Mouse (Mus musculus) heart, adult 2 months (tissue): ENCODE data around the gene Wdr70.

Experiments
- CTCF ChIP-seq: fragments of 200-600 bp; IDR thresholded peaks from 2 replicates; pipeline ENCODE4 v1.8.1; 2022; ENCODE audit warnings: antibody characterized with exemption, mild to moderate bottlenecking, moderate library complexity
- EP300 ChIP-seq: fragments of 200-500 bp; IDR thresholded peaks from 2 replicates; pipeline ENCODE4 v1.6.1; 2011; ENCODE audit warnings: low read depth, low read length, control low read depth; ENCODE audit not compliant: insufficient read depth
- POLR2A ChIP-seq: fragments of 200-500 bp; IDR thresholded peaks from 2 replicates; pipeline ENCODE4 v1.6.1; 2011; ENCODE audit warnings: mild to moderate bottlenecking, low read depth, low read length, control low read depth; ENCODE audit not compliant: insufficient read depth

DNA sequence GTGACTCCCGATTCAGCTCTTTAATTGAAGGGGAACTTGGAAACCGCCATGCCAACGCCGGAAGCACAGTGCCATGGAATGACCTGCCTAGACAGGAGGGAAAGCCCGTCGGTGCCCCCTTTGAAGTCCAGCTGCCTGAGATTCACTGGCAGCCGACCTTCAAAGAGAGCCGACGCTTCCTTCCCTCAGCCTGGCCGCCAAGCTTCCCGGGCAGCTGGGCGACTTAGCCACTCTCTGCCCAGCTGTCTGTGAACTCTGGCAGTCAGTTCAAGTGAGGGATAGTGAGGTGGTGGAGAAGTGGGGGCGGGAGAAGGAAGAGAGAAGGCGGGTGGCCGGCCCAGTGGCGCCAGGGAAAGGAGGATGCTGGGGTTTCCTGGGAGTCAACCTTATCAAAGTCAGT, 164.9 kb downstream of the Wdr70 start:
- no peak for TF ChIP-seq POLR2A
- TF ChIP-seq CTCF = no peak
- no peak for TF ChIP-seq EP300
